Mouse (Mus musculus) T-cell, adult 66 days (primary cell): ENCODE data around the gene Lyplal1. TPM values are rescaled to one million over a fixed set of nuclear protein-coding genes. Genes with fewer than 3 reads are reported as not detected.

ENCODE experiments used
- total RNA-seq, 2 experiments: library from RNA; stranded (reverse); gene quantifications; 3 replicates in 1 of 2; 4 replicates in 1 of 2; pipeline ENCODE4 v1.2.4; 2023

The Lyplal1 gene
- under 1 TPM; 0.92 to 0.93 TPM for total RNA-seq

GRCm38 (mm10) chr1:186116701-186117488 is at the start of gene Lyplal1:
TSS of gene Lyplal1 (minus strand) at chr1:186117310.

